Mouse (Mus musculus): ENCODE measurements around the gene Efna3. TPM values are rescaled to one million over a fixed set of nuclear protein-coding genes. Genes with fewer than 3 reads are reported as not detected.
A peak's percentile ranks its signal among the peaks of the same experiment; 100 is the strongest.

The Efna3 gene
- polyA plus RNA-seq, 1 experiment = 17.2 TPM

DNA sequence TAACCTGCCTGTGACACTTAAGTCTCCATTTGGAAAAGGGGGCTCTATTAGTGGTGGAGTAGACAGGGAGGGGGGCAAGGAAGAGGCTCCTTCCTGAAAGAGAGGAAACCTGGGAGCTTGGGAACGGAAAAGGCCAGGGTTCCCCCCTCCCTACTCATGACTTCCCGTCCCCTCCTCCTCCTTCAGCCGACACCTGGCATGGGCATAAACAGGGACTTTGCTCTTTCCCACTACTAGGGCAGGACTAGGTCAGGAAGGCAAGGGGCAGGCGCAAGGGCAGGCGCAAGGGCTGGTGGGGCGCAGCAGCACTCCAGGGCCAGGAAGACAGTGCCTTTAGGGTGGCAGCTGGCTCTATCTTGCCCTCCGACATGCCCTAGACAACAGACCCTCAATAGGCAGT, 44.7 kb downstream of the Efna3 start:
- H3K36me3 ChIP-seq (ENCODE audit: control insufficient read depth, insufficient read depth, low read length, poor library complexity, severe bottlenecking) = no peaks in the 10 kb centered on the region
- no peak for TF ChIP-seq POLR2A (IDR thresholded peaks at IDR 0.05; ENCODE audit: insufficient read depth, low read length)
- no peak for TF ChIP-seq EP300 (IDR thresholded peaks at IDR 0.05; ENCODE audit: insufficient read depth, low read depth, low read length)
- H3K27ac ChIP-seq (ENCODE audit: insufficient read depth, low read length) = no peak overlapping the region
- no peak overlapping the region for H3K9ac ChIP-seq (ENCODE audit: low read depth, poor library complexity, severe bottlenecking)
- no peaks in the 10 kb centered on the region for H3K9me3 ChIP-seq (replicated peaks; ENCODE audit: control insufficient read depth, insufficient read depth, low read length, poor library complexity, severe bottlenecking)
- no peaks in the 10 kb centered on the region for H3K4me1 ChIP-seq (ENCODE audit: control insufficient read depth, insufficient read depth, low read length)
- no peak overlapping the region for H3K4me3 ChIP-seq (ENCODE audit: low read depth, low read length)
- no peaks in the 10 kb centered on the region for H3K27me3 ChIP-seq (ENCODE audit: control insufficient read depth, insufficient read depth, low read length, poor library complexity, severe bottlenecking)

DNA sequence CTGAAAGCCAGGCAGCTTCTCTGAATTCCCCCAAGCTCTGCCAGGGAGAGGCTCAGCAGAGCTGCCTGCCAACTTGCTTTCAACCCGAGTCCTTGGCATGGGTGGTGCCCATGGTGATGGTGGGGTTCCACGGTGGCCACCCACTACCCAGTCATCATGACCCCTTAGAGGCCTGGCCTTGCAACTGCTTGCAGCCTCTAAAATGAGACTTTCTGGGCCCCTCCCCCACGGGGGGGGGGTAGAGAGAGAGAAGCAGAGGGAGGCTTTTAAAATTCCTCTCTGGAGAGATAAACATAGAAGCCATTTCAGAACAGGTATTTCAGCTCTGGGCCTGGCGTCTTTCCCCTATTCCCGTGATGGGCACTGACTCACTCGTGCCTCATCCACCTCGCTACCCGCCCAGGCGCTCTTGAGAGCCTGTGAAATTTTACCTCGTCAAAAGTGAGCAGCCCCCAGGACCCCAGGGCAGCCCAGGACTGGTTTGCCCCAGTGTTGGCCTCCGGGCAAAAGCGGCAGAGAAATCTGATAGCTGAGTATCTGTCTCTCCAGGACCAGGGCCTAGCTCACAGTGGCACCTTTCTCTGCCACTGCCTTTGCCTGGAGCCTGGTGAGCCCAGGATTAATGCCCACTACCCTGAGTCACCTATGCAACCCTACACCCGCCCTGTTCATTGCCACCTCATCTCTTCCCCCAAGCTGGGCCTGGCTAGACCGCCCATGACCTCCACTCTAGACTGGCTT, 45.3 kb downstream of the Efna3 start:
- no peak overlapping the region for H3K4me3 ChIP-seq (ENCODE audit: low read depth, low read length)
- no peaks in the 10 kb centered on the region for H3K9me3 ChIP-seq (replicated peaks; ENCODE audit: control insufficient read depth, insufficient read depth, low read length, poor library complexity, severe bottlenecking)
- peaks cover under 1% of the 10 kb centered on the region for H3K4me1 ChIP-seq (ENCODE audit: control insufficient read depth, insufficient read depth, low read length)
- H3K27ac ChIP-seq (ENCODE audit: insufficient read depth, low read length) = no peak overlapping the region
- TF ChIP-seq POLR2A (IDR thresholded peaks at IDR 0.05; ENCODE audit: insufficient read depth, low read length) (no peak), EP300 (IDR thresholded peaks at IDR 0.05; ENCODE audit: insufficient read depth, low read depth, low read length) (no peak), CTCF (IDR thresholded peaks at IDR 0.05; ENCODE audit: low read depth, low read length) (no peak)
- no peaks in the 10 kb centered on the region for H3K36me3 ChIP-seq (ENCODE audit: control insufficient read depth, insufficient read depth, low read length, poor library complexity, severe bottlenecking)
- H3K27me3 ChIP-seq (ENCODE audit: control insufficient read depth, insufficient read depth, low read length, poor library complexity, severe bottlenecking) = no peaks in the 10 kb centered on the region
- H3K9ac ChIP-seq (ENCODE audit: low read depth, poor library complexity, severe bottlenecking) = no peak overlapping the region

DNA sequence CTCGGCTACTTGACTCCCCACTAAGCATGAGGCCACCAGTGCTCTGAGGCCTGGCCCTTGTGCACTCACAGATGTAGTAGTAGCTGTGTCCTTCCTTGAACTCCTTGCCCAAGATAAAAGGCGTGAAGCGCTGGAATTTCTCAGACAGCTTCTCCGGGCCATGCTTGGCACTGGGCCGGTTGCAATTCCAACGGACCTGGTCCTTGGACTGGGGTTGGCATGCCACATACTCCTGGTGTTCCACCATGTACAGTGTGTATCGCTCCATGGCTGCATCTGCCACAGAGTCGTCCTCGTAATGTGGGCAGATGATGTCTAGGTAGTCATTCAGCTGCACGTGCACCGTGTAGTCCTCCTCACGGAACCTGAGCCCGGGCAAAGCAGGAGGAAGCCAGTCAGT, 46.7 kb downstream of the Efna3 start:
- no peak overlapping the region for H3K9ac ChIP-seq (ENCODE audit: low read depth, poor library complexity, severe bottlenecking)
- peaks cover 3% of the 10 kb centered on the region for H3K4me1 ChIP-seq (ENCODE audit: control insufficient read depth, insufficient read depth, low read length)
- H3K27me3 ChIP-seq (ENCODE audit: control insufficient read depth, insufficient read depth, low read length, poor library complexity, severe bottlenecking) = no peaks in the 10 kb centered on the region
- no peaks in the 10 kb centered on the region for H3K9me3 ChIP-seq (replicated peaks; ENCODE audit: control insufficient read depth, insufficient read depth, low read length, poor library complexity, severe bottlenecking)
- H3K27ac ChIP-seq (ENCODE audit: insufficient read depth, low read length) = no peak overlapping the region
- H3K36me3 ChIP-seq (ENCODE audit: control insufficient read depth, insufficient read depth, low read length, poor library complexity, severe bottlenecking) = no peaks in the 10 kb centered on the region
- no peak overlapping the region for H3K4me3 ChIP-seq (ENCODE audit: low read depth, low read length)
- TF ChIP-seq POLR2A (IDR thresholded peaks at IDR 0.05; ENCODE audit: insufficient read depth, low read length) (no peak), EP300 (IDR thresholded peaks at IDR 0.05; ENCODE audit: insufficient read depth, low read depth, low read length) (no peak), CTCF (IDR thresholded peaks at IDR 0.05; ENCODE audit: low read depth, low read length) (no peak)

DNA sequence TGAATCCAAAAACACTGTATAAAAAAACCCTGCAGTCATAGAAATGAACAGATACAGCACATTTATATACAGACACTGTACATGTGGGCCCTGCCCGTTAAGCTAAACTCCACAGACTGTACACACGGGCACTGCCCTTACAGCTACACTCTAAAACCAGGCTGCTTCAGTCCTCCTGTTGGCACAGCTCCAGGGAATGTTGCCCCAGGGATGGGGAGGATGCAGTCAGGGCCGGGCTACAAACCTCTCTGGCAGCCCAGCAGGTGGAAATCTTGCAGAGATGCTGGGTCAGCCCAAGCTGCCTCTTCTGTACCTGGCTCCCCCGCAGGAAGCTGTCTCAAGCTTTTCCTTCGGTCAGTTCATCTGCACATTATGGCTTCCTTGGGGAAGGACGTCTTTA, 51.0 kb downstream of the Efna3 start:
- Histone ChIP-seq H3K36me3 (ENCODE audit: control insufficient read depth, insufficient read depth, low read length, poor library complexity, severe bottlenecking) (no peaks in the 10 kb centered on the region), H3K27me3 (ENCODE audit: control insufficient read depth, insufficient read depth, low read length, poor library complexity, severe bottlenecking) (no peaks in the 10 kb centered on the region), H3K4me1 (ENCODE audit: control insufficient read depth, insufficient read depth, low read length) (peaks cover 3% of the 10 kb centered on the region), H3K27ac (ENCODE audit: insufficient read depth, low read length) (no peak overlapping the region), H3K4me3 (ENCODE audit: low read depth, low read length) (no peak overlapping the region), H3K9ac (ENCODE audit: low read depth, poor library complexity, severe bottlenecking) (no peak overlapping the region), H3K9me3 (replicated peaks; ENCODE audit: control insufficient read depth, insufficient read depth, low read length, poor library complexity, severe bottlenecking) (no peaks in the 10 kb centered on the region)
- TF ChIP-seq EP300 (IDR thresholded peaks at IDR 0.05; ENCODE audit: insufficient read depth, low read depth, low read length) (no peak), CTCF (IDR thresholded peaks at IDR 0.05; ENCODE audit: low read depth, low read length) (no peak), POLR2A (IDR thresholded peaks at IDR 0.05; ENCODE audit: insufficient read depth, low read length) (no peak)

DNA sequence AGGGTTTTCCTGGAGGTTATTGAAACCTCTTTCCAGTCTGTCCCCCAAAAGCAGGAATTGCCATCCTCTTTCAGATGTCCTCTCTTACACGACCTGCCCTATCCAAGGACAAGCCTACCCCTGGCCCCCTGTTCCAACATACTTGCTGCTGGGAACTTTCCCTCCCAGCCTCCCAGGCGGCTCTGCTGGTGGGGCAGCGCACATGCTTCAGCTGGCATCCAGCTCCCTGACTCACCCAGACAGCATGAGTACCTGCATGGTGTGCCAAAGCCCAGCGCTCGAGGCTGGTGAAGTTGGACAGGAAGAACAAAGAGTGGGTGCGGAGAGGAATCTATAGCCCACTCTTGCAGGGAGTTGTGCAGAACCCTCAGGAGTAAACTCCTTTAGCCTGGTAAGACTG, 51.9 kb downstream of the Efna3 start:
- Histone ChIP-seq H3K27me3 (ENCODE audit: control insufficient read depth, insufficient read depth, low read length, poor library complexity, severe bottlenecking) (no peaks in the 10 kb centered on the region), H3K4me3 (ENCODE audit: low read depth, low read length) (no peak overlapping the region), H3K9me3 (replicated peaks; ENCODE audit: control insufficient read depth, insufficient read depth, low read length, poor library complexity, severe bottlenecking) (no peaks in the 10 kb centered on the region), H3K4me1 (ENCODE audit: control insufficient read depth, insufficient read depth, low read length) (peaks cover 3% of the 10 kb centered on the region), H3K36me3 (ENCODE audit: control insufficient read depth, insufficient read depth, low read length, poor library complexity, severe bottlenecking) (no peaks in the 10 kb centered on the region), H3K27ac (ENCODE audit: insufficient read depth, low read length) (no peak overlapping the region), H3K9ac (ENCODE audit: low read depth, poor library complexity, severe bottlenecking) (peak overlapping the region; percentile 53)
- TF ChIP-seq POLR2A (IDR thresholded peaks at IDR 0.05; ENCODE audit: insufficient read depth, low read length) = no peak
- TF ChIP-seq CTCF (IDR thresholded peaks at IDR 0.05; ENCODE audit: low read depth, low read length) = no peak
- no peak for TF ChIP-seq EP300 (IDR thresholded peaks at IDR 0.05; ENCODE audit: insufficient read depth, low read depth, low read length)

DNA sequence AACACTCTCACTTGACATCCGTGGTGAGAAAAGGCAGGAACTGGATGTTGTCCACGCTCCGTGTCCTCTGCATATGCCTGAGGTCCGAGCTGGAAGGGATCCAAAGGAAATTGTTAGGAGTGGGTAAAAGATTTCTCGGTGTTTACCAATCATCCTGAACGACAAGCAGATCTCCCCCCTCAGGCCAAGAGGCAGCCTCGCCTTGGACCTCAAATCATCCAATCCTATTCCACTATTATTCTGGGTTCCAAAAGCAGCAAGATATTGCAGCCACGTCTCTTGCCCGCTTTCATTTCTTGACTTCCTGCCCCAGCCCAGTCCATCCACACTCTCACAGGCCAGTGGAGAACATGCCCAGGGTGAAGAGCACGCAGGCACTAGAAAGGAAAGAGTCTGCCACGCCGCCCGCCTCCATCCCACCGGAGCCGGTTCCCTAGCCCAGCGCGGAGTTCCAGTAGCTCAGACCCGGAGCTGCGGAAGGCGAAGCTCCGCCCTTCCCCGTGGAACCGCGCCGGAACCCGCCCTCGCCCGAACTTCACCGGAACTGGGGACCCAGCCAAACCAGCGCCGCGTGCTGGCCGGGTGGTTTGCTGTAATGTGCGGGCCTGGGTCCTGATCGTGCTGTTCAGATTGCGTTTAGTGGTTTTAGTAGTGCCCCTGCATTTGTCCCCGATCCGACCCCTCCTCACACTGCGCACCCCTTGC, 52.6 kb downstream of the Efna3 start, which contains the start of gene Slc50a1:
Gene Slc50a1, minus strand, starts transcription at position 520 of the 705 bp plus-strand sequence.
- Histone ChIP-seq H3K27ac (ENCODE audit: insufficient read depth, low read length) (no peak within 1 kb of the TSS), H3K27me3 (ENCODE audit: control insufficient read depth, insufficient read depth, low read length, poor library complexity, severe bottlenecking) (no peaks in the 10 kb centered on the region)

More for the DNA sequence above, 52.6 kb downstream of the Efna3 start, which contains the start of gene Slc50a1:
- H3K4me3 ChIP-seq (ENCODE audit: low read depth, low read length) = peak within 1 kb of the TSS; percentile 66
- peak; percentile 64 for TF ChIP-seq POLR2A (IDR thresholded peaks at IDR 0.05; ENCODE audit: insufficient read depth, low read length)
- no peak for TF ChIP-seq EP300 (IDR thresholded peaks at IDR 0.05; ENCODE audit: insufficient read depth, low read depth, low read length)
- peak; percentile 22 for TF ChIP-seq CTCF (IDR thresholded peaks at IDR 0.05; ENCODE audit: low read depth, low read length)
- H3K4me1 ChIP-seq (ENCODE audit: control insufficient read depth, insufficient read depth, low read length) = peaks cover 3% of the 10 kb centered on the region
- H3K36me3 ChIP-seq (ENCODE audit: control insufficient read depth, insufficient read depth, low read length, poor library complexity, severe bottlenecking) = no peaks in the 10 kb centered on the region
- H3K9ac ChIP-seq (ENCODE audit: low read depth, poor library complexity, severe bottlenecking) = peak within 1 kb of the TSS; percentile 53
- H3K9me3 ChIP-seq (replicated peaks; ENCODE audit: control insufficient read depth, insufficient read depth, low read length, poor library complexity, severe bottlenecking) = no peaks in the 10 kb centered on the region

Measured in ES-Bruce4 (cell line).